Mouse (Mus musculus): ENCODE results near the gene Slc2a5. TPM values are rescaled to one million over a fixed set of nuclear protein-coding genes. Genes with fewer than 3 reads are reported as not detected.

Slc2a5 gene
- total RNA-seq, 2 experiments from 2014 or later = 4.4 to 6.2 TPM

DNA sequence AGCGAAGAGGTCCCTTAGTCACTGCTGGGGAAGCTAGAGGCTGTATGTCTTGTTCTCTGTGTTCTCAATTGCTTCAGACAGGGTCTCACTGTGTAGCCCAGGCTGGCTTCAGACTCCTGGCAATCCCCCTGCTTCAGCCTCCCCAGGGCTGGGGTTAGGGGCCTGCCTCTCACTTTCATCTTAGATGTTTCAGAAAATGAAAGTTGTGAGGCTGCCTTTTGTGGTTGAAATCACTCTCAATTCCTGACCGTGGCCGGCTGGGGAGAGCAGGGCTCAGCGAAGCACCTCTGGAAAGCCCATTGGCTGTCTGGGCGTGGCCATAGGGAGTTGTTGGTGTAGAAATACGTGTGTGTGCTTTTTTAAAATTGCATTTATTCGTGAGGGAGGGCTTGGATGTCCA is 22.8 kb upstream of the Slc2a5 start:
- intact Hi-C loops (cut with DNase I) = loop anchor here (5.0 kb wide), 1 partner anchor 284 kb away; no protein-coding TSS in a partner anchor
- no peak for DNase-seq (ENCODE audit: extremely low spot score in 1 of 2, low spot score in 2 of 2)

DNA sequence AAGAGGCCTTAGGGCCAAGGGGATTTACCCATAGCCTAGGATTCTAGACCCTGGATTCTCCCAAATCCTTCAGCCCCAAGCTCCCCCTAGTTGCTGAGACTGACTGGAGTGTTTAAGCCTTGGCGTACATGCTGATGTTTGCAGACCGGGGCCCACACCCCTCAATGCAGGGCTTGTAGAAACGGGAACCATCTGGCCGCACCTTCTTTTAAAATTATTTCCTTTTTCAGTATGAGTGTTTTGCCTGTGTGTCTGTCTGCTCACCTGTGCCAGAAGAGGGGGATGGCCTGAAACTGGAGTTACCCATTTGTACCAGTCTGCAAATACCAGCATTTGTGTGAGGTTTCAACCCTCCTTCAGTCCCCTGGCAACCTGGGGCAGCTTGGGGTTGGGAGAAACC is 21.2 kb upstream of the Slc2a5 start:
- intact Hi-C loops (cut with DNase I) = loop anchor here (2.0 to 5.0 kb wide), 2 partner anchors 63 to 286 kb away; no protein-coding TSS in a partner anchor
- DNase-seq (ENCODE audit: extremely low spot score in 1 of 2, low spot score in 2 of 2) = no peak

DNA sequence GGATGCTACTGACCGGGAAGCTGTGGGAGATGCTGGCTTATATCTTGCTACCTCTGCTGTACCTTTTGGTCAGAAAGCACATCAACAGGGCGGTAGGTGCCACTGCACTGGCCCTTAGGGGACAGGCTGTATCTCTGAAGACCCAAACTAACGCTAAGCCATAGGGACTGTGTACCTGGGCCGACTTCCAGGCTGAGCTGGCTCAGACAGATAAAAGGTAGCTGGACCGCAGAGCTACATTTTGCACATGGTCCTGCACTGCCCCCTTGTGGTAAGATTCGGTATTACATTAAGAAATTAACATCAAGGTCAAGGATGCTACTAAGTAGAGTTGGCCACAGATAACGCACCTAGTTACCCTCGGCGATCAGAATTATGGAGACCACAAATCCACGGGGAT is 20.2 kb upstream of the Slc2a5 start:
- intact Hi-C loops (cut with DNase I) = loop anchor here (2.0 to 5.0 kb wide), 2 partner anchors 64 to 287 kb away; no protein-coding TSS in a partner anchor
- DNase-seq (ENCODE audit: extremely low spot score in 1 of 2, low spot score in 2 of 2) = peak; percentile 68 to 76

DNA sequence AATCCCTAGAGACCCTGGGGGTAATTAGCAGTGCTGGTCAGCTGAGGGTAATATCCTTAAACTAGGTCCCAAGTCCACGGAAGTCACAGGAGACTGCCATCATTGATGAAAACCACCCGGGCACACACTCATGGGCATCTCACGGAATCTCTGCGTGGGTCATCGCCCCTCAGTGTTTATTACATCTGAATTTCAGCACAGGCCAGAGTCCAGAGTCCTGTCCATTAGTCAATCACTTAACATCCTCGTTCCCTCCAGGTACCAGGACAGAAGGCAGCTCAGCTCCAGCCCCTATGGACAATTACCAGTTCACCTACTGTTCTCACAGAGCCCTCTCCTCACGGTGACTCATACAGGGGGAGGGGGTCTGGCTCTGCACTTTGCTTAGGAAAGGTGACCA is 16.3 kb upstream of the Slc2a5 start:
- DNase-seq (ENCODE audit: extremely low spot score in 1 of 2, low spot score in 2 of 2) = no peak
- intact Hi-C loops (cut with DNase I) = no loop called here

DNA sequence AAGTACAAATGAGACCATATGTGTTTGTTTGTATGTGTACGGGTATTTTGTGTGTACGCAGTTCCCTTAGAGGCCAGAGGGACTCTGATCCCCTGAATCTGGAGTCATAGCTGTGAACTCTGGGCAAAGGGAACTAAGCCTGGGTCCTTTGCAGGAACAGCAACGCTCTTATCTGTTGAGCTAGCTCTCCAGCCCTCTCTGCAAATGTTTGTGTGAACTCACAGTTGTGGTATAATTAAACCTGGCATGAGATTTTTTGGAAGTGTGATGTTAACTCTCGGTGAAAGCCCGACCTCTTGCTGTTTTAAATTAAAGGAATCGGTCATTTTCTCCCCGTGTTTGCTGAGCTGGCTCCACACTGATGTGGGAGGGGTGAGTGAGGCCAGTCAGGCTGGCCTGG is 13.4 kb upstream of the Slc2a5 start:
- DNase-seq (ENCODE audit: extremely low spot score in 1 of 2, low spot score in 2 of 2) = no peak
- intact Hi-C loops (cut with DNase I) = no loop called here

DNA sequence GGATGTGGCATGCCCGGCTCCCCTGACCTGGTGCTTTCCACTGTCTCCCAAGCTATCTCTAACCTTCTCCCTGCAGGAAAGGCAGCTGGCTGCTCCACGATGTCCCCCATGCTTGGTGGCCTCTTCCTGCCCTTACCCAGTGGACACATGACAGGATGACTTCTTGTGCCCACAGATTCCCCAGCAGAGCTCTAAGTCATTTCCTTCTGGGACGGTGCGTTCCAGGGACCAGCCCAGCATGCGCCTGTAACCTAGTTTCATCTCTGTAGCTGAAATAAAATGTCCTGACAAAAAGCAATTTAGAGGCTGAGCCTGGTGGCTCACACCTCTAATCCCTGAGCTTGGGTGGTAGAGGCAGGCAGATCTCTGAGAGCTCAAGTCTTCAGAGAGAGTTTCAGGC is 12.4 kb upstream of the Slc2a5 start:
- intact Hi-C loops (cut with DNase I) = no loop called here
- DNase-seq (ENCODE audit: extremely low spot score in 1 of 2, low spot score in 2 of 2) = no peak

DNA sequence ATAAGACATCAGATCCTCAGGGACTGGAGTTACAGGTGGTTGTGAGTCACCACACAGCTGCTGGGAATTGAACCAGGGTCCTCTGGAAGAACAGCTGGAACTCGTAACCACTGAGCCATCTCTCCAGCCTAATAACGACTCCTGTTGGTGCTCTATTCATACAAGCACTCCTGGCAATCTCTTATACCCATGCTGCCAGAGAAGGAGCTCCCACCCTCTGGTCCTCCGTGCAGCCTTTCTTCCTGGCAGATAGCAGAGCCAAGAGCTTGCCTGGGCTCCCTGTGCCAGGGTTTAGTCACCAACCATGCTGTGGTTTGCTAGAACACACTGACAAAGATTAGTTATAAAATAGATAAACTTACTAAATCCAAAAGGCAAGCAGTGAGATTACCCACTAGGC is 9.4 kb upstream of the Slc2a5 start:
- intact Hi-C loops (cut with DNase I) = no loop called here
- no peak for DNase-seq (ENCODE audit: extremely low spot score in 1 of 2, low spot score in 2 of 2)

DNA sequence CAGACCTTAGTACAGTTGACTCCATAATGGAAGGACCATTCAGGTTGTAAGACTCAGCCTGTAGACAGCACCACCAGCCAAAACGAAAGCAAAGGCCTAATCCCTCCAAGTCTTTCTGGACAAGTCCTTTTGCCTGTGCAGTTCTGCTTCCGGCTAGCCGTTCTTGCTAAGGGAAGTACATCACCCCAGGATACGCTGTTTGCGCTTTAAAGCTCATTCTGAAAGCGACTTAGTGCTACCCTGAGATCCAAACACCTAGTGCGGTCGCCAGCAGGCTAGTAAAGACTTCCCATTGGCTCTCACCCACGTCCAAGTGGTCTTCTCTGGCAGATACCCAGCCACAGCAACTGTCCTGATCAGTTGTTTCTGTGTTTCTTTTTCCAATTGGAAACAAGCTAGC is 8.7 kb upstream of the Slc2a5 start:
- no peak for DNase-seq (ENCODE audit: extremely low spot score in 1 of 2, low spot score in 2 of 2)

DNA sequence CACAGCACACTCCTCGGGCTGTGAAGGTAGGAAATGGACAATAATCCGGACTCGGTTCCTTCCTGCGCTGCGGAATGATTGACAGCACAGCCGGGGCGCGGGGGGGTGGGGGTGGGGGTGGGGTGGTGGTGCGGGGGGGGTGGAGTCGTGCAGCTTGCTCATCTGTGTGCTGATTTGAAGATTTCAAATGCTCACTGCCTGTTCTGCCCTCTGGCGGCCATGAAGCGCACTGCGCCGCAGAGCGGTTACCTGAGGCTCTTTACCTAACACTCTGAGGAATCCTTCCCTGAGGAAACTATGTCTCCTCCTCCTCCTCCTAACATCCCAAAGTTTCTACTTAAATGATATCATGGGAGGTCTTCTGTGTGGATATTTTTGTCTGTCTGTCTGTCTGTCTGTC is 6.2 kb upstream of the Slc2a5 start:
- DNase-seq (ENCODE audit: extremely low spot score in 1 of 2, low spot score in 2 of 2) = peak in 1 of 2 experiments; percentile 59
- intact Hi-C loops (cut with DNase I) = no loop called here

More for the DNA sequence above, 8.7 kb upstream of the Slc2a5 start:
- intact Hi-C loops (cut with DNase I) = no loop called here

DNA sequence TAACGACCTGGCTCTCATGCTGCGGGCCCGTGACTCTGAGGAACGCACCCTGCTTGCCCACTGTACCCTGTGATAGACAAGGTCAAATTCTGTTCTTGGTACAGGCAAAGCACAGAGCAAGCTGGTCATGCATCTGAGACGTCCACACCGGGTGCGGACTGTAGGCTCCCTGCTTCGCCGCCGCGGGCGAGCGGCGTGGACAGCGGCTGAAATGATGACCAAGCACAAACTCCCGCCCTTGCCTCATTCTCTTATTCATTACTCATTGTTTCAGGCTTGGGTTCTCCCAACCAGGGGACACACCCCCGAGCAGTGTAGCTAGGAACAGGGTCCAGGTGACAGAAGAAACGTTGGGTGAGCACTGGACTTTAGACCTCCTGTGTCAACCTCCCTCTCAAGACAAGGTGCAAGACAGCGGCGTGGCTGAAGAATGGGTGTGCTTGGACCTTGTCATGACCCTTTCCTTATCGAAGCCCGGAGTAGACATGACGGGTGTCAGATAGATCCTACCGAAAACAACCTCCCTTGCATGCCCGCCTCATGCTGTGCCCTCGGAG is 4.5 kb upstream of the Slc2a5 start:
- no peak for DNase-seq (ENCODE audit: extremely low spot score in 1 of 2, low spot score in 2 of 2)
- intact Hi-C loops (cut with DNase I) = no loop called here

DNA sequence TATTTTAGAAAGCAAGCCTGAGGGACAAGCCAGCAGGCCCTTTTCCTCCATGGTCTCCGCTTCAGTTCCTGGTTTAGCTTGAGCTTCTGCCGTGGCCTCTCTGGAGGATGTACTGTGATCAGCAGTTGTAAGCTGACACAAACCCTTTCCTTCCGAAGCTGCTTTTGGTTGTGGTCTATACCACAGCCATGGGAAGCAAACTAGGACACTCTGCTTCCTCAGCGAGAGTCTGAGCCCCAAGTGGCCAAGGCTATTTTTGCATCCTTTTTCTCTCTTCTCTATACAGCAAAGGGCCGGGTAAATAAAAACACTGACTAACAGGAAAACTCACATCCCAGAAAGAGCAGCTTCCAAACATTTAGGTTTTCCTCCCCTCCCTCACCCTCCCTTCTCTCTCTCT is 1.8 kb upstream of the Slc2a5 start:
- intact Hi-C loops (cut with DNase I) = no loop called here
- DNase-seq (ENCODE audit: extremely low spot score in 1 of 2, low spot score in 2 of 2) = peak in 1 of 2 experiments; percentile 34

DNA sequence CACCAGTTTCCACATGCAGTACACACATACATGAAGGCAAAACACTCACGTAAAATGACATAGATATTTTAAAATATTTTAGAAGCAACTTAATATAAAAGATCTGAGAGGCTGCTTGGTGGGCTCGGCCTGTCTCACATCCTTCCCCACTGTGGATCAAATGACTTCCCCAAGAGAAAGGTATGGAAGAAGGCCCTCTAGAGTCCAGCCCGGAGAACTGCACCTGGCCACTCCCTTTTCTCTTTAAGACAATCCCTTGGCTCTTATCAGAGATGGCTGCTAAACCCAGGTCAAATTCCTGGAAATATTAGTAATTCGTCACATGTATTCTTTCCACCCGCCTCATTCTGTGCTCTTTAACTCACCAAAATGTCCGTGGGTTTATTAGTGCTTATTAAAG is 920 bp upstream of the Slc2a5 start:
- DNase-seq (ENCODE audit: extremely low spot score in 1 of 2, low spot score in 2 of 2) = no peak
- intact Hi-C loops (cut with DNase I) = no loop called here

DNA sequence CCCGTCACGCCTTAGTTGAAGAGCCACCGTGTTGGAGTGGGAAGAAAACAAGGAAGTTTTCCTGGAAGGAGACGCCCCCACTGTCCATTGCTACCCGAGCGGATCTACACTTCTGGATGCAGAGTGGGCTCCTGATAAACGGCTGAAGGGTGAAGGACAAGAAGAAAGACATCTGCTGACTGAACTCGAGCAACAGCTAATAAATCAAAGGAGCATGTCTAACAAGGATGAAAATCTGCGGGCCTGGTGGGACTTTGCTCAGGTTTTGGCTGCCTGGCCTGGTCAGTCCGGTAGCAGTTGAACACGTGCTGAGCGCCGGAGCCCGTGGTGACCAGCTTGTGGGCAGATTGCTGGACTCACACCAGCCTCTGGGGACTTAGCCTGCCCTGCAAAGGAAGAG is 557 bp downstream of the Slc2a5 start:
- DNase-seq (ENCODE audit: extremely low spot score in 1 of 2, low spot score in 2 of 2) = no peak
- intact Hi-C loops (cut with DNase I) = no loop called here

DNA sequence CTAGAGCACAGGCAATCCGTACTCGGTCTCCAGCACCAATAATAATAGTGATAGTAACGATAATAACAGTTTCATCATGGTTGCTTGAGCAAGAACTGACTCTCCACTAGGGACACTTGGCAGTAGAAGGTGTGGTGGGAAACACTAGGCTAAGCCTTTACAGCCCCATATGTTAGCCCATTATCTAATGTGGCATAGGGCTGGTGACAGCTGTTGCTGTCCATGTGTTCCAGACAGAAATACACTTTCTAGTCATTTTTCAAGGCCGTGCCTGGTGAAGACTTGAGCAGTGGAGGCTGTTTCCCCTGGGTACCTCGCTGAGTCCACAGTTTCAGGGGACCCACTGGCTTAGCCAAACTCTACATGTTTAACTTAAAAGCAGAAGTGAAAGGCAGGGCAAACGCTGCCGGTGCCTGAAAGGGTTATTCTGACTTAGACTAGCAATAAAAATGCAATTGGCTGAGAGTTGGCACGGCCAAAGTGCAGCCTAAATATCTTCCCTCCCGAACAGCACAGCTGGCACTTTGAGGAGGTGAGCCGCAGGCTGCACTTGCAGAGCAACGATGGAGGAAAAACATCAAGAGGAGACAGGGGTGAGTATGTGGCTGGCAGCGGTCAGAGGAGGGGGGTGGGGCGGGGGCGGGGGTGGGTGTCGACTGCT is 1.2 kb downstream of the Slc2a5 start:
- intact Hi-C loops (cut with DNase I) = no loop called here
- DNase-seq (ENCODE audit: extremely low spot score in 1 of 2, low spot score in 2 of 2) = no peak

DNA sequence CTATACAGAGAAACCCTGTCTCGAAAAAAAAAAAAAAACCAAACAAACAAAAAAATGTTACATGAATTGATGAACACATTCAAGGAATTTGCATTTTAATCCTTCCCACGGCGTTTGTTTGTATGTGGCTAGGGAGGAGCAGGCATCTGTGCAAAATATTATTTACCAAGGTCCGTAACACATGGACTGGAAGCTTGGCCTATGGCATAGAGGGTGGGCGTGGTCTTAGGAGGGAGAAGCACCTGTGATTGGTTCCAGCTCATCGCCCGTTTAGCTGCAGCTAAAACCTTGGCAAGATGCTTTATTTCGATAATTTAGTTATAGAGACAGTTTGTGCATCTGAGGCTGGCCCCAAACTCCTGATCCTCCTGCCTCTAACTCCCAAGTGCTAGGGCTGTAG is 2.3 kb downstream of the Slc2a5 start:
- intact Hi-C loops (cut with DNase I) = no loop called here
- DNase-seq (ENCODE audit: extremely low spot score in 1 of 2, low spot score in 2 of 2) = no peak

DNA sequence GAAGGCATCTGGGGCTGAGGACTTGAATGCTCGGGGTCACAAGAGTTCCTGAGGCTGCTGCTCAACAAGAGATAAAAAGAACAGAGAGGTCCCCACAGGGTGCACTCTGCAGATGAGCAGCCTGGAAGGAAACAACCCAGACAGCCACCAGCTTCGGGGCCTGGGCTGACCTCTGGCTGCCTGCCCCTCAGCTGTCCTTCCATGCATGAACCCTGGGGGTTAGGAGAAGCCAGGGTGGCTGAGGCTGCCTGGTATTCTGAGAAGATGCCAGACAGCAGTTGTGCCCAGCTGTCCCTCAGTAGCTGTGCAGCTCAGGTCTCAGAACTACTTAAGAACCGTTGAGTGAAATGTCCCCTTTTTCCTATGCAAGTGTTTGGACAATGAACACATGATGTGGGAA is 3.4 kb downstream of the Slc2a5 start:
- DNase-seq (ENCODE audit: extremely low spot score in 1 of 2, low spot score in 2 of 2) = no peak
- intact Hi-C loops (cut with DNase I) = no loop called here

DNA sequence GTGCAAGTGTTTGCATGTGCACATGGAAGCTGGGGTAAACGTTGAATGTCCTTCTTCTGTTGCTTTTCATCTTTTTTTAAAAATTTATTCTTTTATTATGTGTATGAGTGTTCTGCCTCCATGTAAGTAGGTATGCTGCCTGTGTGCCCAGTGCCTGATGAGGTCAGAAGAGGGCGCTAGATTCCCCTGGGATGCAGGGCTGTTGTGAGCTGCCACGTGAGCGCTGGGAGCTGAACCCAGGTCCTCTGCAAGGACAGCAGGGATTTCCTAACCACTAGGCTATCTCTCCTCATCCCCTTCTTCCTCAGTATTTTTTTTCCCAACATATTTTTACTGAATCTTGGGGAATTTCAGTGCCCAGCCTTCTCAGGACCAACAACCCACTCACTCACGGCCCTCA is 7.3 kb downstream of the Slc2a5 start:
- intact Hi-C loops (cut with DNase I) = no loop called here
- no peak for DNase-seq (ENCODE audit: extremely low spot score in 1 of 2, low spot score in 2 of 2)

DNA sequence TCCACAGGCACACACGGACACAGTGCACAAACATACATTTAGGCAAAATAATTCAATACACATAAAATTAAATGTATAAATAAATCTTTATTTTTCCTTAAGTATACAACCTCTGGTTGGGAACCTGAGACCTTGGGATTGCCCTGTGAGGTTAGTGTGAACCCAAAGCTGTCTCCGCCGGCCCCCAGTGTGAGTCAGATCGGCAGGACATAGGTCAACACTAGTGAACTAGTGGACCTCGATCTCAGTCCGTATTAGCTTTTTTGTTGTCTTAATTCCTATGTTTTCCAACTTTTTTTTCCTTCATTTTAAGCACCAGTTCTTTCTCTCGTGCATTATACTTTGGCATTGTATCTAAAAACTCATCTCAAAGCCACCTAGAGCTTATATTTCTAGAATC is 8.8 kb downstream of the Slc2a5 start:
- no peak for DNase-seq (ENCODE audit: extremely low spot score in 1 of 2, low spot score in 2 of 2)
- intact Hi-C loops (cut with DNase I) = no loop called here

DNA sequence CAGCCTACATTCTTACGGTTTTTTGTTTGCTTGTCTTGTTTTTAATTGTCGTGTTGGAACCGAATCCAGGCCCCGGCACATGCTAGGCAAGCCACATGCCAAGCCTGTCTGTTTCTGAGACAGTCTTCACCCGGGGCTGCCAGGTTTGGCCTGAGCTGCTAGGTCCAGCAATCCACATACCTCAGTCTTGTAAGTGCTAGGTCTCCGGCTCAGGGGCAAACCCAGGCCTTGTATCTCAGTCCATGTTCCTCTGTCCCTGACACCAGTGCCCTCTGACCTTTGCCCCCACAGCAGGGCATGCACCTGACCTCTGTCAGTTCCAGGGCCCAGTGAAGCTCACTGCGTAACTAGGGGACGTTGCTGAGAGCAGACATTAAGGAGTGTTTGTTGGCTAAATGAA is 9.5 kb downstream of the Slc2a5 start:
- intact Hi-C loops (cut with DNase I) = no loop called here
- DNase-seq (ENCODE audit: extremely low spot score in 1 of 2, low spot score in 2 of 2) = no peak

DNA sequence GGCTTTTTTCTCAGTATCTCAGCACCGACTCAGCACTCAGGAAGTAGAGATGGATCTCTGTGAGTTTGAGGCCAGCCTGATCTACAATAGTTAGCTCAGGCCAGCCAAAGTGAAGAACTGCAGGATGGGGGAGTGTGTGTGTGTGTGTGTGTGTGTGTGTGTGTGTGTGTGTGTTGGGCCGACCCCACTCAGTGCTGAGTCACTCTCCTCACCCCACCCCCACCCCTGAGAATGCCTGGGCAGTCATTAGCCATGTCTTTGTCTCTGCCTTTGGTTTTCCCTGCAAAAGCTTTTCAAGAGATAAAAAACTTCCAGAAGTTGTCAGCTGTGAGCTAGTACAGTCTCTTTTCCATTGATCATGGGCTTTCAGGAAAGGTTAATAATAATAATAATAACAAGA is 11.6 kb downstream of the Slc2a5 start:
- no peak for DNase-seq (ENCODE audit: extremely low spot score in 1 of 2, low spot score in 2 of 2)
- intact Hi-C loops (cut with DNase I) = loop anchor here (10.0 kb wide), 1 partner anchor 94 kb away; no protein-coding TSS in a partner anchor

Data from left cerebral cortex, postnatal 10 days (tissue).